Mouse (Mus musculus) gastrocnemius, postnatal 36 days (tissue): ENCODE results near the gene Kdm1b. TPM values are rescaled to one million over a fixed set of nuclear protein-coding genes. Genes with fewer than 3 reads are reported as not detected.

Experiments
- DNase-seq, 2 experiments: peaks; one replicate each; pipeline ENCODE4 v3.0.0; 2022
- intact Hi-C: fragments of 180-260 bp; cut with DNase I; formaldehyde crosslinking; loops from one replicate; pipeline ENCODE4 v1.15.1; 2025
- total RNA-seq, 2 experiments: library from RNA; stranded (reverse); gene quantifications; 2 replicates each; pipeline ENCODE4 v1.2.3; 2021

The Kdm1b gene
- total RNA-seq, 2 experiments from 2014 or later = 5.8 to 7.0 TPM

DNA sequence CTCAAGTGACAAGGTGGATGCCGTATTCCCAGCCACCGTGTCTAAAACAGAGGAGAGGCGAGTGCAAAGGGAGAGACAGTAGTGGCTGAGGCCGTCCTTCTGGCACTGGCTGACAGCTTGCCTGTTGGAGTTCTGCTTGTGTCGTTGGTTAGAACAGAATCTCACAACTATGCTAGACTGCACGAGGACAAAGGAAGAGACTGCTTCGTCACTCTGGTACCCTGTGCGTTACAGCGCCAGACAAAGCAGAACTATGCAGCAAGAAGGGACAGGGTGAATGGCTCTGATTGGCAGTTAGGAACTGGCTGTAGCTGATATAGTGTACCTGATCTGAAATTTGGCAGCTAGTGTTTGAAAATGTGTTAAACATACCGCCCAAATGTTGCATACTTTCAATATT lies 10.7 kb downstream of the Kdm1b start:
- intact Hi-C loops = no loop called here
- DNase-seq = no peak

DNA sequence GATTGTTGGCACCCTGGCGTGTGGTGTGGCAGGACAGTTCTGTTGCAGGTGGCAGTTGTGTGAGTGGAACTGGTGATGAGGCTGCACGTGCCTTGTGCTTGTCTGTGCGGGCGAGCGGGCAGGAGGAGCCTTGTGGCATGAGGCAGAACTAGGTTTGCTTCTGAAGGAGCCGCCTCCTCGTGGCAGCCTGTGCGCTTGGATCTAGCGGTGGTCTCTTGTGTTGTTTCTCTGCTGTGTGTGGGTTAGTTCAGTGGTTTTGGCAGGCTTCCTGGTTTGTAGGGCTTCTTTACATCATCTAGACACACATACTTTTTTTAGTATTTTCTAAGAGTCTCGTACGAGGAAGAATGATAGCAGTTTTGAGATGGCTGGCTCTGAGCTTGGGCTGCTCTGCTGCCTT lies 12.8 kb downstream of the Kdm1b start:
- intact Hi-C loops = no loop called here

DNA sequence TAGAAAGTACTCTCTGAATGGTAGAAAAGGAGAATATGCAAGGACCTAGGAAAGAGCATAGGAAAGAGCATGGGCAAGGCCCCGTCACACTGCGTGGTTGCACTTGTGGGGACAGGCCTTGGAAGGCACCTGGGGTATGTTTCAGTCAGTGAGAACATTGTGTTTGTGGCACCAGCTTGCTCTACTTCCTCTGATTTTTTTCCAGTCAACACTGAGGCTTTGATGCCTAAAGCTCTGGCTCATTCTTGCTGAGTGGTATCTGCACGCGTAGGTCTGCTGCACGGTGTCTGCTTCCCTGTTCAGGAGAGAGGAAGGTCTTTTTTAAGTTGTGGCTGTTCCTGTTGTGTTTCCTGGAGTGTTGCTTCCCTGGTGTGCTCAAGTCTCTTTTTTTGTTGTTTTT lies 13.5 kb downstream of the Kdm1b start:
- intact Hi-C loops = no loop called here
- DNase-seq = no peak

More for the DNA sequence above, 12.8 kb downstream of the Kdm1b start:
- DNase-seq = no peak

DNA sequence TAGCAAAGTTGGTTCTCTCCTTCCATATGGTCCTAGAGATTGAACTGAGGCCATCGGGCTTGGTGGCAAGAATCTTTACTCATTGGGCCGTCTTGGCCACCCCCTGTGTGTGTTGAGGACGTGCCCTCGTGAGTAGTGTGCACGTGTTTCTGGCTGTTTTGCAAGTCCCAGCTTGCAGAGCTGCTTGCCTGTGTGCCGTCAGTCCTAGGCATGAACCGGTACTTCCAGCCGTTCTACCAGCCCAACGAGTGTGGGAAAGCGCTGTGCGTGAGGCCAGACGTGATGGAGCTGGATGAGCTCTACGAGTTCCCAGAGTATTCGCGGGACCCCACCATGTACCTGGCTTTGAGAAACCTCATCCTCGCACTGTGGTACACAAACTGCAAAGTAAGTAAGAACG lies 19.5 kb downstream of the Kdm1b start:
- intact Hi-C loops = no loop called here
- DNase-seq = no peak

DNA sequence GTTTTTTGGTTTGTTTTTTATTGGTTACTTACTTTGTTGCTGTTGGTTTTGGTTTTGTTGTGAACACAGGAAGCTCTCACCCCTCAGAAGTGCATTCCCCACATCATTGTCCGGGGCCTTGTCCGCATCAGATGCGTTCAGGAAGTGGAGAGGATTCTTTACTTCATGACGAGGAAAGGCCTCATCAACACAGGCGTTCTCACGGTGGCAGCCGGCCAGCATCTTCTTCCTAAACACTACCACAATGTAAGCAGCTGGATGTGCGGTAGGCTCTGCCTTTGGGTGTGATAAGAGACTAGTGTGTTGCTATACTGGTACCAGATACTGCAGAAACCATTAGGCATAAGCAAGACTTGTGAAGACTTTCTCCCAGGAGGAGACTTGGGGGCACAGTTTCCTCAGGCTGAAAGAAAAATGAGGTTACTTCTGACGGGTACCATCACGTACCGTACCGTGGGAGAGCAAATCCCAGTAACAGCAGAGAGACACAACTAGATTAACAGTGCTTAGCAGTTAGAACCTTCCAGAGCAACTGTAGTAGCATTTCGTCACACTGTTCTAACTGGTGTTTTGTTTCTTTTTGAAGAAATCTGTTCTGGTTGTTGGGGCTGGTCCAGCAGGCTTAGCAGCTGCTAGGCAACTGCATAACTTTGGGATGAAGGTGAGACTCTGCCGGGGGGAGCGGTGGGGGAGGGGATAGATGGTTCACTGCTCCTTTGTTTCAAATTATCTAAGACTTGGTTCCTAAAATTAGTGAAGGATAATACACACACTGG lies 20.9 kb downstream of the Kdm1b start:
- intact Hi-C loops = no loop called here
- DNase-seq = no peak

DNA sequence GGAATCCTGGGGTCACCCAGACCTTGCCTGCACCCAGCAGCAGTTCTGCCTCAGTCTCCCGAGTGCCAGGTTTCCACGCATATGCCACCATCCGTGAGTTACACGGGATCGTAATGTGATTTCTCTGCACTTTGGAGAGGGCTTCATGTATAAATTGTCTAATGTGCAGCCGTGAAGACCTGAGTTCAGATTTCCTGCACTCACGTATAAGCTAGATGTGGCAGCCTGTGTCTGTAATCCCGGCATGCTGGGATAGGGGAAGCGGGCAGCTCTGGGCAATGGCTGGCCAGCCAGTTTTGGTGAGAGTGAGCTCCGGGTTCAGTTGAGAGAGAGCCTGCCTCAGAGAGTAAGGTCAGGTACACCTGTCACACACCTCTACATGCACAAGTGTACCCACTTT lies 23.2 kb downstream of the Kdm1b start:
- intact Hi-C loops = no loop called here
- DNase-seq = no peak

DNA sequence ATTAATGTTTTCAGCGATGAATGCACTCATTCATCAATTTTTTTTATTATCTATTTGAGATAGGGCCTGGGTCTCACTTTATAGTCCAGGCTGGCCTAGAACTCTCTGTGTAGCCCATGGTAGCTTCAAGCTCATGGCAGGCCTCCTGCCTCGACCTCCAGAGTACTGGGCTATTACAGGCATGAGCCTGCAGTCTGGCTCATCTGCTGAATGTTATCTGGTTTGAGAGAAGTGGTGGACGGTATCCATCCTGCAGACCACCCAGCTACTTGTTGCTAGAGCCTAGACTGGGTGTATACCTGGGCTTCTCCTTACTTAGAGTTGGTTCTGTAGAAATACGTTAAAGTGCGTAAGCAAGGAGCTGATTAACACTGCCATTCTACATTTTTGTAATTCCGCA lies 23.7 kb downstream of the Kdm1b start:
- no peak for DNase-seq
- intact Hi-C loops = no loop called here

DNA sequence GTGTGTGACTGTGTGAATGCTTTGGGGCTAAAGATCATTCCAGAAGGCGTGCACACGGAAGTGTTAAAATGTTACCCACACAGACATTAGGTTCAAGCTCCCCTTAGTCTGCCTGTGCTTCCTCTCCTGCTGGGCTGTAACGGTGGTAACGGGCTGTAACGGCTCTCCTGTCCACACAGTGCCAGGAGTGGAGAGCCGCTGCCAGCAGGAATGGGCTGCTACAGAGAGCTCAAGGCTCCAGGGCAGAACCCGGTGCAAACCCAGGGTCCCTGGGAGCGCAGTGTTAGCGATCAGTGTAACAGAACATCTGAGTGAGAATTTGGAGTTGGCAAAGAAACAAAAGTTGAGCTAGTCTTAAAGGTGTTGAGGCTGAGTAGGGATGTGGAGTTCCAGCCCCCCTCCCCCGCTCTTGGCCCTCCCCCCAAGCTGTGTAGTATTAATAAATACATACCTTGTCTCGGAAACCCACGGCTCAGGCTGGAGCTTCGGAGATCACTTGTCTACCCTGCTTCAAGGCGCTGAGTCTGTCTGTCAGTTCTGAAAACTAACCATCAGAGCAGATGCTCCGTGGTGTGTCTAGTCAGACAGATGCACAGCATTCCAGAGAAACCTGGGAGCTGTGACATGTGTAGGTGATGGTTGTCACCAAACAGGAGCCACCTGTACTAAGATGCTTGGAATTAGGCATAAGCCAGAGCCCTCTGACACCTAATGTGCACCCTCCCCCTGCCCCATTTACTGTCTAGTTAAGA lies 27.2 kb downstream of the Kdm1b start:
- intact Hi-C loops = loop anchor here (10.0 kb wide), 1 partner anchor 214 kb away; no protein-coding TSS in a partner anchor
- no peak for DNase-seq

DNA sequence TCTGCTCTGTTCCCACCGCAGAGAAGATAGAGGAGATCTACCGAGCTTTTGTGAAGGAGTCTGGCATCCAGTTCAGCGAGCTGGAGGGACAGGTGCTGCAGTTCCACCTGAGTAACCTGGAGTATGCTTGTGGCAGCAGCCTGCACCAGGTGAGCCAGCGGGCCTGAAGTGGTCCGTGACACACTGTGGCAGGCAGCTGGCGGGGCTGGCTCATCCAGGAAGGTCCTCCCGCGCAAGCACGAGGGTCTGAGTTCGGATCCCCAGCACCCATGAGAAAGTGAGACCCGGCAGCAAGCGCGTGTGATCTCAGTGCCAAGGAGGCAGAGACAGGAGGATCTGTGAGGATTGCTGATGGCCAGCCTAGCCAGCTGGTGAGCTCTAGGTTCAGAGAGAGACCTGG lies 28.6 kb downstream of the Kdm1b start:
- intact Hi-C loops = loop anchor here (10.0 kb wide), 1 partner anchor 213 kb away; no protein-coding TSS in a partner anchor
- no peak for DNase-seq

DNA sequence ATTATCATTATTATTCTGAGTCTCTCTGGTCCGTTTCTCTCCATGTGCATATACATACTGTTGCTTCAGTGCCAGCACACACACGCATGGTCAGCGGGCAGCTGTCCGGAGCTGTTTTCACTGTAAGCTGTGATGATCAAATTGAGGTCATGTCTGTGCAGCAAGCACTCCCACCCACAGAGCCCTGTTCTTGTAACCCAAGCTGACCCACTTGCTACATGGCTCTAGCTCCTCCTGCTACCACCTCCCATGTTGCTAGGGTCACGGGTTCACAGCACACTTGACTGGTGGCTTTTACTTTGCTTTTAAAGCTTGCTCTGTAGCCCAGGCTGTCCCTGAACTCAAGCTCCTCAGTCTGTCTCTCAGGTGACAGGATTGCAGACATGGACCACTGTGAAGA lies 29.2 kb downstream of the Kdm1b start:
- DNase-seq = no peak
- intact Hi-C loops = loop anchor here (10.0 kb wide), 1 partner anchor 212 kb away; no protein-coding TSS in a partner anchor

DNA sequence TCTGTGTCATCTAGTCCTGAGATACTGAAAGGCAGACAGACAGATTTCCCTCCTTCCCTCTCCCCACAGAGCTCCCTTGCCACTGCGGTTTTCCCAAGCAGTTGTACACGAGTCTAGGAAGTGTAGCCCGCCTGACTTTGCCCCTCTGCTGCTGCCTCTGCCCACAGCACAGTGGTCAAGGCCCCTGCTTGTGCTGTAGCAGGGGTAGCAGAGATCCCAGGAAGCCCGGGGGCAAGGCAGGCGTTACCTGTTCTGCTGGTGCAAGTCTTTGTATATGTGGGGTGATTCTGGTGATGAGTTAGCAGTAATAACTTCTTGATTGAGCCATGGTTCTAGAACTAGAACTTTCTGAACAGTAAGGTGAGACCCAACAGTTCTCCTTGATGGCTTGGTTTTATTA lies 32.9 kb downstream of the Kdm1b start:
- DNase-seq = no peak
- intact Hi-C loops = loop anchor here (10.0 kb wide), 1 partner anchor 209 kb away; no protein-coding TSS in a partner anchor

DNA sequence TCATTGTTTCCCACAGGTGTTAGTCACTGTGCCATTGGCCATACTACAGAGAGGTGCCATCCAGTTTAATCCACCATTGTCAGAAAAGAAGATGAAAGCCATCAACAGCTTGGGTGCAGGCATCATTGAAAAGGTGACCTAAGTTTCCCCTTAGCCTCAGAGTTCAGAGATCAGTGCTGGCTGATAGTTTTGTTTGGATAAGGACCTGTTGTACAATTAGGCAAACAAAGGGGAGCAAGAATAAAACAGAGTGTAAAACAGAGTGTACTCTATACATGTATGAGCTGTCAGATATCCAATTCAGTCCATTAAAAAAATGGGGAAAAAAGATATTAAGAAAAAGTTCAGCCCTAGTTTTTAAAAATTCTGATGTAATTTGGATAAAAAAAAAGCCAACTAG lies 34.1 kb downstream of the Kdm1b start:
- intact Hi-C loops = loop anchor here (10.0 kb wide), 1 partner anchor 207 kb away; no protein-coding TSS in a partner anchor
- DNase-seq = no peak

DNA sequence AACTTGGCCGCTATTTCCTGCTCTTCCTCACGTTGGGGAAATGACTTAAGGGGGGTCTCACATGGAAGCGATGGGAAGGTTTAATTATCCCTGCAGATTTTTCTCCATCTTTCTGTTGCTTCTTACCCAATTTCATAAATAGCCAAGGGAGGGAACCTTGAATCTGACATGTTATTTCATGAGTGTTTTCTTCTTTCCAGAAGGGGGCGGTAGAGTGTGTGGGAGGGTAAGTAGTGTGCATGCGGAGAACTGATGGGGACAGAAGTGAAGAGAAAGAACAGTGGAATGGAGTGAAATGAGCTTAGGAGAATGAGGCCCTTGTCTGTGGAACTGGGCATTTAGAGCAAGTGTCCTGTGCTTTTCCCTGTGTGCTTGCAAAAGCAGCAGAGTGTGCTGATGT lies 35.5 kb downstream of the Kdm1b start:
- intact Hi-C loops = loop anchor here (10.0 kb wide), 1 partner anchor 206 kb away; no protein-coding TSS in a partner anchor
- no peak for DNase-seq

DNA sequence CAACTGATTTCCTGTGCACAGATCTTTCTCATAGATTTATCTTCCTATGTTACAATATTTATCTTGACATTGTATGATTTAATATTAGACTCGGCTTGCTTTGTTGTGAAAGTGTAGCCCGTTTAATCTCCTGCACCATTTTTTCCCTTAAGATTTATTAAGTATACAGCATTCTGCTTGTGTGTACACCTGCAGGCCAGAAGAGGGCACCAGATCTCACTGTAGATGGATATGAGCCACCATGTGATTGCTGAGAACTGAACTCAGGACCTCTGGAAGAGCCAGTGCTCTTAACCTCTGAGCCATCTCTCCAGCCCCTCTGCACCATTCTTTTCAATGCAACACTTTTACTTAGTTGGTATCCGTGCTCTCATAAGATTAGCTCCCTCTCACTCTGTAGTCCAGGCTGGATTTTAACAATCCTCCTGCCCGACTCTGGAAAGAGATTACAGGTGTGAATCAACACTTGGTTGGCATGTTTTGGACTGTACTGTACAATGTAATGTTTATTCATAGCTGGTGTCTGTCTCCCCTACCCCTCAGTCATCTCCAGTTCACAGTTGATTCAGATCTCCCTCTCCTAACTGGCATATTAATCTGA lies 37.7 kb downstream of the Kdm1b start:
- intact Hi-C loops = no loop called here
- no peak for DNase-seq

DNA sequence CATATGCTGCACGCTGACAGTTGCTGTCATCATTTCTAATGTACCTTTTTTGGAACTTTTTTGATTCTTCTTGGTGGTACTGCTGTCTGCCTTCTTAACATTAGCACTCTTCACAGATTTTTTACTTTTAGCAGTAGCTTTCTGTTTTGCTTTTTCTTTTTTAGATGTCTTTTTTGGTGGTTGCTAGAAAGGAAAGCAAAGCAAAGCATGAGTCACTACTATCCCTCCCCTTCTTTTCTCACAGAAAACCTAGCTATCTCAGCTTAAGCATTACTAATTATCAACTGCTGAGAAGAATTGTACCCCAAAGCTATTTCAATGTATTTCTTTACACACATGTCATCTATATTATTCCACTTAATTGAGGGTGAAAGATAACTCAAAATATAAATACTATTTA lies 45.1 kb downstream of the Kdm1b start:
- no peak for DNase-seq
- intact Hi-C loops = no loop called here

DNA sequence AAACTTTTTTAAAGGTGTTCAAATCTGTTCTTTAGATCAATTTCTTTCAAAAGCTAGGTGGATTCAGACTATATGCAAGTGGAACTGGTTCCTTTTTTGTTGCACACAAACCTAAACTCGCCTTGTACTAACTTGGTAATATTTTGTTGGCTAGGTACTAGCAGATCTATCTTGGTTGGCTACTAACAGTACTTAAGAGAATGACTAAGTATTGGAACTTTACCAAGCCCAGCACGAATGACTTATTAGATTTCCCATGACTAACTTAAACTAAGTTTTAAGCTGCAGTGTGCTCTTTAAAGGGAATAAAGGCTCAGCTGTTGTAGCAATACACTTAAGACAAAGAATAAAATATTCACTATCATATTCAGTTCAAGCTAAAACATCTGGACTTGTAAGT lies 46.0 kb downstream of the Kdm1b start:
- intact Hi-C loops = no loop called here
- DNase-seq = no peak

DNA sequence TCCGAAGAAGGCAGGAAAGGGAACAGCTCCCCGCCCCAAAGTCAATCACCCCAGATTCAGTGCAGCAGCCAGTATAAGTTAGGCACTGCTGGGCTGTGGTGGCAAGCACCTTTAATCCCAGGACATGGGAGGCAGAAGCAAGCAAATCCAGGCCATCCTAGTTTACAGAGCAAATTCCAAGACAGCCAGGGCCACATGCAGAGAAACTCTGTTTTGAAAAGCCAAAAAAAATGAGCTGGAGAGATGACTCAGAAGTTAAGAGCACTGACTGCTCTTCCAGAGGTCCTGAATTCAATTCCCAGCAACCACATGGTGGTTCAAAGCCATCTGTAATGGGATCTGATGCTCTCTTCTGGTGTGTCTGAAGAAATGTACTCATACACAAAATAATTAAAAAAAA lies 50.5 kb downstream of the Kdm1b start:
- intact Hi-C loops = no loop called here
- no peak for DNase-seq

DNA sequence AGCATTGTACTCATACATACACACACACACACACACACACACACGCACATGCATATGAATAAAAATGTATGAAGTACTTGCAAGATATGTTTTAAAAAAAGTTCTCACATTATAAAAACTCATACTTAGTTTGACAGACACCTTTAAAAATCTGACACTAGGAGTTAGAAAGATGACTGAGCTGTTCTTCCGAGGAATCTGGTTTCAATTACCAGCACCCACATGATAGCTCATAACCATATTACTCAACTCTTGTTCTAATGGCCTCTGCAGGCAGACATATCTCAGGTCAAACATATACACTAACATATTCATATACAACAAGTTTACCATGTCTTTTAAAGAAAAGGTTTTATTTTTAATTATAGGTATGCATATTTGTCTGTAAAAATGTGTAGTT lies 53.3 kb downstream of the Kdm1b start:
- intact Hi-C loops = no loop called here
- no peak for DNase-seq

DNA sequence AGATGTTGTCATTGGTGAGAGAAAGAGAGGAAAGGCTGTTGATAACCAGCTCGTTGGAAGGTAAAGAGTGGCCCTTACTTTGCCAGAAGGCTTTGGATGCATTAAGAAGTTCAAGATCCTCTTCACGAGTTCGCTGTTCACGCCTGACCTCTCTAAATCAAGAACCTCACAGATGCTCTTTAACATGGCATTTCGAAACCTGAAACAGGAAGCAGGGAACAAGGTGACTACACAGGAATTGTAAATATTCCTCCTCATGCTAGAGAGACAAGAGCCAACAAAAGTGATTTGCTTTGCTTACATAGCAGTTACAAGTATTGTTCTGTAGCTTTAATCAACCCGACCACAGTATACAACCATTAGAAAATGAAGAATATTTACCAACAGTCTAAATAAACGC lies 56.0 kb downstream of the Kdm1b start:
- intact Hi-C loops = no loop called here

DNA sequence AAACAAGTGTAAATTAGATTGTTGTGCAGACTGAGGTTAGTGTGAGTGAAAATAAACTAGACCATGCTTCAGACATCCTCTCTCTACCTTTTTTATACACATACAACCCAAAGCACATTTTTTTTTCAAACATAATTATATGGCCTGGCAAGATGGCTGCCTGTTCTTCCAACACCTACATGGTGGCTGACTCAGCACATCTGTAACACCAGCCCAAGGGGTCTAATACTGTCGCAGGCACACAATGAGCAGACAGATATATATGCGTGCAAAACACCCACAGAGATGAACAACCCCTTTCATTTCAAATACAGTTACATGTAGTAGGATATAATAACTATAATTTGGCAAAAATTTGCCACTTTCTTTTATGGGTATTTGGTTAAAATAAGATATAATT lies 57.3 kb downstream of the Kdm1b start:
- no peak for DNase-seq
- intact Hi-C loops = no loop called here

More for the DNA sequence above, 56.0 kb downstream of the Kdm1b start:
- no peak for DNase-seq

DNA sequence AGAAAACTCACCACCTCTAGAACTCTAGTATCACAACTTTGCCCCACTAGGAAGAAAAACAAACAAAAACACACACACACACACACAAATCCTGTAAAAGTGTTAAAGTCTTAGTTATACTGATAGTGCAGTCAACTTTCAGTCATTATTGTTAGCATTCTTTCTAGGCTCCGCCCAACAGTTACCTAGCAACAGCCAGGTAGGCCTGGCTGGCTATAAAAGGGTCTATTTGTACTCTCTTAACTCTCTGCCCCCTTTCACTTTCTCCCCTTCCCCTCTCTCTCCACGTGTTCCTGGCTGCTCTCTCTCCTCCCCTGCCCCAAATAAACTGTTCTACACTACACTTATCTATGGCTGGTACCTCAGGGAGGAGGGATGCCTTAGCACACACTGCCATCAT lies 60.8 kb downstream of the Kdm1b start:
- DNase-seq = no peak
- intact Hi-C loops = no loop called here
